Mouse (Mus musculus): ENCODE measurements around the gene Clnk. TPM values are rescaled to one million over a fixed set of nuclear protein-coding genes. Genes with fewer than 3 reads are reported as not detected.
A peak's percentile ranks its signal among the peaks of the same experiment; 100 is the strongest.

Clnk gene
- total and polyA plus RNA-seq, 3 experiments = not detected

DNA sequence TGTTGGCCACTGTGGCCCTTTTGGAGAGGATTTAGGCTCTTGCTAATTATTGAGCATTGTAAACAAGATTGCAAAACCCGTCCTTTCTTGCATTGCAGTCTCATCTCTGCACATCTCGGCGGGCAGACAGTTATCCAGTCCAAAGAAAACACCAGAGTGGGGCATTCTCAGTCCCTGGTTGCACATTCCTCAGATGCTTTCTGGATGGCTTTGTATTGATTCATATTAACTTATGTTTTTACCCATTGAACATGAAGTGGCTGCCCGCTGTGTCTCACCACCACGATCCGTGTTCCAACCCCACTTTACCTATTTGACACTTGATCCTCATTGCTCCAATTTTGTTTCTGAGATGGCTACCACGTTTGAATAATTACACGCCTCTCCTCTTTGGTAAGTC is 90.9 kb downstream of the Clnk start:
- Histone ChIP-seq H3K9ac (ENCODE audit: control insufficient read depth, low read depth, low read length, poor library complexity, severe bottlenecking) (no peak overlapping the region), H3K79me2 (ENCODE audit: control insufficient read depth, insufficient read depth, low read length, poor library complexity) (no peaks in the 10 kb centered on the region), H3K9me3 (replicated peaks; ENCODE audit: insufficient read depth, low read length) (no peaks in the 10 kb centered on the region), H3K27ac (ENCODE audit: control insufficient read depth, low read depth, low read length) (no peak overlapping the region), H3K4me1 (ENCODE audit: control insufficient read depth in 1 of 2, insufficient read depth in 2 of 2, low read length in 2 of 2) (no peaks in the 10 kb centered on the region), H3K36me3 (ENCODE audit: control insufficient read depth in 1 of 2, insufficient read depth in 2 of 2, low read length in 2 of 2) (no peaks in the 10 kb centered on the region), H3K4me3 (ENCODE audit: control insufficient read depth in 1 of 2, insufficient read depth in 1 of 2, low read depth in 2 of 2, low read length in 2 of 2) (no peak overlapping the region), H3K27me3 (ENCODE audit: control insufficient read depth in 1 of 2, insufficient read depth in 2 of 2, low read length in 2 of 2) (no peaks in the 10 kb centered on the region)
- TF ChIP-seq HCFC1 (IDR thresholded peaks at IDR 0.05; ENCODE audit: low read depth, low read length) (no peak), ZNF384 (IDR thresholded peaks at IDR 0.05; ENCODE audit: low read depth, low read length) (no peak), POLR2AphosphoS5 (IDR thresholded peaks at IDR 0.05; ENCODE audit: borderline replicate concordance, low read depth, low read length) (no peak), BHLHE40 (IDR thresholded peaks at IDR 0.05; ENCODE audit: borderline replicate concordance, low read depth, low read length) (no peak), ZKSCAN1 (IDR thresholded peaks at IDR 0.05; ENCODE audit: low read depth, low read length) (no peak), RAD21 (IDR thresholded peaks at IDR 0.05; ENCODE audit: low read depth, low read length) (no peak), MXI1 (IDR thresholded peaks at IDR 0.05; ENCODE audit: low read depth, low read length) (no peak), SIN3A (IDR thresholded peaks at IDR 0.05; ENCODE audit: low read length) (no peak), MAZ (IDR thresholded peaks at IDR 0.05; ENCODE audit: low read depth, low read length) (no peak)
- no peak for DNase-seq (ENCODE audit: low read depth, low spot score)

DNA sequence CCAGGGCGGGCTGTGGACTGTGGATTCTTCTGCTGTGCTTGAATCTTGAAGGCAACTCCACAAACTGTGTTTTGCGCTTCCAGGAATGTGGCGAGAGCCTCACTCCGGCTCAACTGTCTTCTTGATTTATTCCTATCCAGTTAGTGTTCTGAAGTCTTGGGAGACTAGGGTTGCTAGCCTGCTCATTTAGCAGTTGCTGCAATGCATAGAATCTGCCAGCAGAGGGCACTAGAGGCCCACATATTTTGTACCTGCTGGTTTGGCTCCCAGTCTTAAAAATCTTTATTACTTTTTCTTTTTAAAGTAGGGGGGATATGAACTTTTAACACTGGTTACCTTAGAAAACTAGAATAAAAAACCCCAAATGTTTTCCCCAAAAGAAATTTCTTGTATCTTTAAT is 94.8 kb downstream of the Clnk start:
- Histone ChIP-seq H3K27ac (ENCODE audit: control insufficient read depth, low read depth, low read length) (no peak overlapping the region), H3K27me3 (ENCODE audit: control insufficient read depth in 1 of 2, insufficient read depth in 2 of 2, low read length in 2 of 2) (no peaks in the 10 kb centered on the region), H3K4me3 (ENCODE audit: control insufficient read depth in 1 of 2, insufficient read depth in 1 of 2, low read depth in 2 of 2, low read length in 2 of 2) (no peak overlapping the region), H3K4me1 (ENCODE audit: control insufficient read depth in 1 of 2, insufficient read depth in 2 of 2, low read length in 2 of 2) (no peaks in the 10 kb centered on the region), H3K9me3 (replicated peaks; ENCODE audit: insufficient read depth, low read length) (no peaks in the 10 kb centered on the region), H3K79me2 (ENCODE audit: control insufficient read depth, insufficient read depth, low read length, poor library complexity) (no peaks in the 10 kb centered on the region), H3K9ac (ENCODE audit: control insufficient read depth, low read depth, low read length, poor library complexity, severe bottlenecking) (no peak overlapping the region), H3K36me3 (ENCODE audit: control insufficient read depth in 1 of 2, insufficient read depth in 2 of 2, low read length in 2 of 2) (no peaks in the 10 kb centered on the region)
- peak; percentile 44 for DNase-seq (ENCODE audit: low read depth, low spot score)
- TF ChIP-seq ZMIZ1 (IDR thresholded peaks at IDR 0.05; ENCODE audit: low read depth, low read length) (no peak), GATA1 (IDR thresholded peaks at IDR 0.05; ENCODE audit: low read depth, low read length) (no peak), CTCF (IDR thresholded peaks at IDR 0.05 in 2 of 3, conservative IDR thresholded peaks at IDR 0.05 in 1 of 3; ENCODE audit: control insufficient read depth in 1 of 3, insufficient read depth in 1 of 3, low read depth in 2 of 3, low read length in 3 of 3, poor library complexity in 1 of 3, severe bottlenecking in 1 of 3) (peak; percentile 77 to 81 (median 77)), MYC (IDR thresholded peaks at IDR 0.05; ENCODE audit: low read depth, low read length) (no peak), UBTF (IDR thresholded peaks at IDR 0.05; ENCODE audit: borderline replicate concordance, insufficient read depth, low read depth, low read length) (no peak), TAL1 (IDR thresholded peaks at IDR 0.05; ENCODE audit: low read length) (no peak), MAFK (IDR thresholded peaks at IDR 0.05; ENCODE audit: borderline replicate concordance, low read depth, low read length) (no peak), ZKSCAN1 (IDR thresholded peaks at IDR 0.05; ENCODE audit: low read depth, low read length) (no peak), BHLHE40 (IDR thresholded peaks at IDR 0.05; ENCODE audit: borderline replicate concordance, low read depth, low read length) (no peak), NELFE (IDR thresholded peaks at IDR 0.05; ENCODE audit: low read depth, low read length) (no peak), MXI1 (IDR thresholded peaks at IDR 0.05; ENCODE audit: low read depth, low read length) (no peak), TBP (IDR thresholded peaks at IDR 0.05; ENCODE audit: low read depth, low read length) (no peak), MAZ (IDR thresholded peaks at IDR 0.05; ENCODE audit: low read depth, low read length) (no peak), USF2 (IDR thresholded peaks at IDR 0.05; ENCODE audit: borderline replicate concordance in 1 of 2, insufficient read depth in 1 of 2, low read depth in 1 of 2, low read length in 2 of 2) (no peak), E2F4 (IDR thresholded peaks at IDR 0.05; ENCODE audit: borderline replicate concordance, low read depth, low read length) (no peak), ELF1 (IDR thresholded peaks at IDR 0.05; ENCODE audit: low read depth, low read length) (no peak), TCF12 (IDR thresholded peaks at IDR 0.05; ENCODE audit: low read depth, low read length) (no peak), KAT2A (conservative IDR thresholded peaks at IDR 0.05; ENCODE audit: low read depth, low read length) (no peak), RCOR1 (IDR thresholded peaks at IDR 0.05; ENCODE audit: low read depth, low read length) (no peak), MYB (IDR thresholded peaks at IDR 0.05; ENCODE audit: low read depth, low read length) (no peak), MAX (IDR thresholded peaks at IDR 0.05; ENCODE audit: low read length) (no peak), CHD2 (IDR thresholded peaks at IDR 0.05; ENCODE audit: low read length) (no peak), GABPA (IDR thresholded peaks at IDR 0.05; ENCODE audit: low read depth, low read length) (no peak), SMC3 (IDR thresholded peaks at IDR 0.05; ENCODE audit: low read depth, low read length) (peak; percentile 70), RAD21 (IDR thresholded peaks at IDR 0.05; ENCODE audit: low read depth, low read length) (peak; percentile 89), JUND (IDR thresholded peaks at IDR 0.05; ENCODE audit: low read depth, low read length) (no peak), ZC3H11A (IDR thresholded peaks at IDR 0.05; ENCODE audit: low read depth, low read length) (peak; percentile 75), POLR2AphosphoS2 (IDR thresholded peaks at IDR 0.05; ENCODE audit: low read length) (no peak), USF1 (IDR thresholded peaks at IDR 0.05; ENCODE audit: low read depth, low read length) (no peak)

All from MEL (cell line).